Mouse (Mus musculus) liver, embryonic 14.5 days (tissue): Measurements from ENCODE around the gene Slc22a21.

Experiments used
- CTCF ChIP-seq: IDR thresholded peaks from 2 replicates; pipeline ENCODE4 v1.5.1; 2016; ENCODE audit warnings: antibody characterized with exemption, low read depth, control low read depth
- EP300 ChIP-seq: IDR thresholded peaks from 2 replicates; pipeline ENCODE4 v1.6.1; 2016; ENCODE audit warnings: antibody characterized with exemption, low read depth

- no peak for TF ChIP-seq CTCF
- no peak for TF ChIP-seq EP300
Observed at GRCm38 (mm10) chr11:53918851-53919250, 61.3 kb downstream of the Slc22a21 start.
